Mouse (Mus musculus) brown adipose tissue, adult 24 weeks (tissue): ENCODE data around the gene Ankle2. TPM values are rescaled to one million over a fixed set of nuclear protein-coding genes. Genes with fewer than 3 reads are reported as not detected.

Experiments
- H3K27ac ChIP-seq: fragments of 200-500 bp; replicated peaks from 2 replicates; pipeline ENCODE4 v1.5.1; 2012; ENCODE audit warnings: low read depth, mild to moderate bottlenecking, low read length
- H3K4me1 ChIP-seq: fragments of 200-500 bp; 2 replicates; pipeline ENCODE4 v1.6.1; 2012; ENCODE audit warnings: low read length, mixed read lengths; ENCODE audit not compliant: control insufficient read depth, insufficient read depth, insufficient read length
- H3K4me3 ChIP-seq: fragments of 200-500 bp; 2 replicates; pipeline ENCODE4 v1.5.1; 2012; ENCODE audit warnings: low read depth, mild to moderate bottlenecking, low read length, moderate library complexity; ENCODE audit not compliant: insufficient read depth
- polyA plus RNA-seq: library from polyadenylated mRNA; stranded (reverse); fragments of >200 nt; gene quantifications from 2 replicates; pipeline ENCODE4 v1.2.4, GENCODE M21; 2012; ENCODE audit not compliant: missing spikeins, insufficient read depth, insufficient read length

Gene Ankle2
- polyA plus RNA-seq, 1 experiment: 10.3 TPM

DNA sequence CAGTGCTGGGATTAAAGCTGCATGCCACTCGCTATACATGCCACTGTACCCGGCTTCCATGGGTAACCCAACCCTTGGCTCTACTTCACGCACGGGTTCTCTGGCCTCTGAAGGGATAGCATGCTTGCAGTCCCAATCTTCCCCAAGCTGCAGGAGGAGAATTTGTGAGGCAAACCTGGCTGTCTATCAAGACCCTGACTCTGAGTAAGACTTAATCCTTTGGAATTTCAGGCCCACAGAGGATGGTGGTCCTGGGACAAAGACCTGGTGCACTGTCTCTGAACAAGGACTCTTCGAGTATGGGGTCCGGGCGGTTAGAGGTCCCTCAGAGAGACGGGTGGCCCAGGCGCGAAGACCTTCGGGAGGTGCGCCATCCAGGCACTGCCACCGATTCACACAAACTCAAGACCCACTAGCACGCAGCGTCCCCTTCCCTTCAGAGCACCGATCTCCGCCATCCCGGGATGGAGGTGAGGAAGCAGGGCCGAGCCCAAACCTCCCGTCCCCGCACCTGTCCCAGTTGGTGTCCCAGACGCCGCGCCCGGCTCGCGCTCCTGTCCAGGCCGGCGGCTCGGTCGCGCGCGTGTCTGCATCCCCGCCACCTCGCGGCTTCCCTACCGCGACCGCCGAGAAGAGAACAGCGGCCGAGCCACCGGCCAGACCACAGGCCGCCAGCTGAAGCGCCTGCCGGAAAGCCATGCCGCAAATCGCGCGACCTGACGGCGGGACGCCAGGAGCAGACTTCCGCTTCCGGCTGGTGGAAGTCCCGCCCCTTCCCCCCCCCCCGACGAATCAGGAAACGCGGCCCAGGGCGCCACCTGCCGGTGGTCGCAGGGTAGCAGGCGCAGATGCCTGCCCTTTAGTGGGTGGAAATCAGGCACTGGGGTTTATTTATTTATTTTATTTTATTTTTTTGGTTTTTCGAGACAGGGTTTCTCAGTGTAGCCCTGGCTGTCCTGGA is 38.6 kb downstream of the Ankle2 start, which contains the start of gene Pgam5:
Pgam5 (minus strand) TSS at position 773 of the 961 bp plus-strand sequence.
- Histone ChIP-seq H3K4me3 (peak within 1 kb of the TSS; percentile 95), H3K27ac (0 out of 2 replicates have a peak within 1 kb of the TSS, but pooled peaks have one; percentile 51), H3K4me1 (peaks cover 5% of the 10 kb centered on the region)

DNA sequence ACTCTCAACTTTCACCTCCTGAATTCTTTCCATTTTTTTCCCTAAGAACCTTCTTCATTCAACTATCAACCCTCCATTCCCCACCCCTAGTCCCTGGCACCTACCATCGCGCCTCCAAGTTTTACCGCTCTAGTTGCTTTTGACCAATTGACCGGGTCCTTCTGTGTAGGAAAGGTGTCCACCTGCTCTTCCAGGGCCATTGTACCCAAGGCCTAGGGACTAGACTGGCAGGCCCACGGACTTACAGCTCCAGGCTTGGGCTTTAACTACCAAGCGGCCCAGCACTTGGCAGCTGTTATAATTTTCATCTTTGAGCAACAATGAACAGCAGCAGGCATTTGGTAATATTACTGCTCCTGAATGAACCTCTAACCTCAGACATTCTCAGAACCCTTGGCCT is 39.4 kb downstream of the Ankle2 start:
- Histone ChIP-seq H3K27ac (no peak overlapping the region), H3K4me1 (peaks cover 5% of the 10 kb centered on the region), H3K4me3 (no peak overlapping the region)

DNA sequence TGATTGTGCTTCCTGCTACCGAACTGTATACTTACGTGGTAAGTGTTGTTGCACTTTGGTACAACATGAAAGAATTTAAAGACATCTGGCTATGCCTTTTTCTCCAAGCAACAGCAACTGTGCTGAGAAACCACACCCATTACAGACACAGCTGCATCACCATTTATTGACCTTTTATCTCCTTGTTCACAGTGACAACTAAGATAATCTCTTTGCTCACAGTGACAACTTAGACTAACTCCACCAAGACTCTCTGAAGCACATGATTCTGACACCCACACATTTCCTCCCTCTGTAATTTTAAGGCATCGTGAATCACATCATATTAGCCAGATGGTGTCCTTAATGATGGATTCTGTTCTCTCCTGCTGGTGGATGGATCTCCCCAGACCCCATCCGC is 43.3 kb downstream of the Ankle2 start:
- Histone ChIP-seq H3K27ac (no peak overlapping the region), H3K4me1 (no peaks in the 10 kb centered on the region), H3K4me3 (no peak overlapping the region)

DNA sequence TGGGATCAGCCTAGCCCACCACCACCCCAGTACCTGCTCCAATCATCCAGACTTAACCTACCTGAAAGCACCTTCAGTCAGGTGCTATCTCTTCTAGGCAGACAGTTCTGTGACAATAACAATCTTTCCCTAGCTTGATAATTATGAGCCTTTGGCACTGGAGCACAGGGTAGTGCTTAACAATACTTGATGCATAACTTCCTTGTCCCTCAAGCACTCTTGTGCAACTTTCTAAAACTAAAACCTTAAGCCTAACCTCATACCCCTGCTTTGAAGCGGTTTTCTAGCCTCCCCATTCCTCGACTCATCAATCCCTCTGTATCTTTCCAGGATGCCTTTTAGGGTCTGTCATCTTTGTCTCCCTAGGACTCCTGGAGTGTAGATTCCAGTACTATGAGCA is 44.0 kb downstream of the Ankle2 start:
- Histone ChIP-seq H3K4me3 (no peak overlapping the region), H3K4me1 (no peaks in the 10 kb centered on the region), H3K27ac (no peak overlapping the region)

DNA sequence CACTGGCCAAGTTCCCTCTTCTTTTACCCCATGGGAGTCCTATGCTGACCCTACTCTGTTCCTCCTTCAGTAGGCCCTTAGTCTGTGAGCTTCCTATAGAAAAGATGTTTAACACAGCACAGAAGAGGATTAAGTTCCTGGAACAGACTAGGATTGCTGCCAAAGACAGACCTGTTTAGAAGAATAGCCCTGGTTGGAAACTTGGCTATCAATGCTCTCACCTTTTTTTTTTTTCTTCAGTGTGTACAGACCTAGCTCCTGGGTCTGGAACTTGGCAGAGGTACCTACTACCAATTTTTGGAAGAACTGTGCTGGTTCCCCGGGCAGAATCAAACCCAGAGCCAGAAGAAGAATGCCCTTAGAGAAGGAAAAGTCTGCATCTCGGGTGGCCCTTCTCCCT is 45.6 kb downstream of the Ankle2 start:
- no peak overlapping the region for H3K27ac ChIP-seq
- H3K4me3 ChIP-seq: no peak overlapping the region
- H3K4me1 ChIP-seq: no peaks in the 10 kb centered on the region

DNA sequence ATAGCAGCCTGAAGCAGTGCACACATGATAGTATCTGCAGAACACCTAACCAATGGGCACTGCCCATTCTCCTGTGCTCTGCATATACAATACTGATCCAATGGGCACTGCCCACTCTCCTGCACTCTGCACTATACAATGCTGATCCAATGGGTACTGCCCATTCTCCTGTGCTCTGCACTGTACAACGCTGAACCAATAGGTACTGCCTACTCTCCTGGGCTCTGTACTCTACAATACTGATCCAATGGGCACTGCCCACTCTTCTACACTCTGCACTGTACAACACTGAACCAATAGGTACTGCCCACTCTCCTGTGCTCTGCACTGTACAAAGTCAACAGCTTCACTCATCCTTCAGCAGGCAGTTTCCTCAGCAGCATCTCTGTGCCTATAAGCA is 46.1 kb downstream of the Ankle2 start:
- no peaks in the 10 kb centered on the region for H3K4me1 ChIP-seq
- no peak overlapping the region for H3K27ac ChIP-seq

DNA sequence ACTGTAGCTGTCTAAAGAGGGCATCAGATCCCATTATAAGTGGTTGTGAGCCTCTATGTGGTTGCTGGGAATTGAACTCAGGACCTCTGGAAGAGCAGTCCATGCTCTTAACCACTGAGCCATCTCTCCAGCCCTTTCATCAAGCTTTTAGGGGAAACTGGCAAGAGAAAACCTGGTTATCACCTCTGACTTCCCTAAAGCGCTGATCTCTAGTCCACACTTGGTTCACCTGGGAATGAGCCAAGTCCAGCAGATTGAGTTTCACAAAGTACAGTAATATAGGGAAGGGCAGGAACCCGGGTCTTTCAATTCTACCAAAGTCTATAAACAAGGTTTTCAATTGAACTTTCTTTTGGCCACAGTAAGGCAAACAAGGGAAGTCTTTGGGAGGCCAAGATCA is 51.2 kb downstream of the Ankle2 start:
- no peaks in the 10 kb centered on the region for H3K4me1 ChIP-seq

More for the DNA sequence above, 46.1 kb downstream of the Ankle2 start:
- no peak overlapping the region for H3K4me3 ChIP-seq

DNA sequence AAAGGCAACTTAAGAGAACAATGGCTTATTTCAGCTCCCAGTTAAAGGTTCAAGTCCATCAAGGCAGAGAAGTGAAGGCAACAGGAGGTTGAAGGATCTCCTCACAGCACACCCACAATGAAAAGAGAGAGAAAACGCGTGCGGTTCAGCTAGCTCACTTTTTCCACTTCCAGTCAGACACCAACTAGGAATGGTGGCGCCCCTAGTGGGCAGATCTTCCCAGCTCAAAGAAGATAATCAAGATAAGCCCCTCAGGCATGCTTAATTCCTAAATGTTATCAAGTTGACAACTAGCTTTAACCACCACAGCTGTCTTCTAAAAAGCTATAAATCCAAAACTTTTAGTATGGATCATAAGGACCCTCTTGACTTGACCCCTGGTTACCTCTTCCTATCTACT is 53.7 kb downstream of the Ankle2 start:
- Histone ChIP-seq H3K4me3 (peak overlapping the region; percentile 67; the same call in 1 of the 2 replicates), H3K27ac (no peak overlapping the region)

More for the DNA sequence above, 51.2 kb downstream of the Ankle2 start:
- Histone ChIP-seq H3K4me3 (no peak overlapping the region), H3K27ac (no peak overlapping the region)

DNA sequence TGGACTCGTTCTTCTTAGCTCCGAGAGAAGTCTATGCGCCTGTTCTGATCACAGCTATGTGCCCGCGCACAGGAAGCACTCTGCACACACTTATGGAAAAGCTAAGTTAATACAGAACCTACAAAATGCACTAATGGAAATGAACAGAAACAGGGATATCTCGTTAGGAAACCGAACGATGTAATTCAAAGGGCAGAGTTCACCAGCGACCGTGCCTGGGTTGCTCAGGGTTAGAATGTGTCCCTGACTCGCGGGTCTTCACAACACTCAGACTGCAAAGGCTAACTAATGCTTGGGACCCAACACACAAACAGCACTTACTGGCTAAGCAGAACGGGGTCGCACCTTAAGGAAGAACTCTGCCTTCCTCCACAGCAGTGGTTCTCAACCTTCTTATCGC is 54.4 kb downstream of the Ankle2 start:
- no peaks in the 10 kb centered on the region for H3K4me1 ChIP-seq
- no peak overlapping the region for H3K27ac ChIP-seq
- peak overlapping the region; percentile 67 for H3K4me3 ChIP-seq

More for the DNA sequence above, 53.7 kb downstream of the Ankle2 start:
- no peaks in the 10 kb centered on the region for H3K4me1 ChIP-seq

DNA sequence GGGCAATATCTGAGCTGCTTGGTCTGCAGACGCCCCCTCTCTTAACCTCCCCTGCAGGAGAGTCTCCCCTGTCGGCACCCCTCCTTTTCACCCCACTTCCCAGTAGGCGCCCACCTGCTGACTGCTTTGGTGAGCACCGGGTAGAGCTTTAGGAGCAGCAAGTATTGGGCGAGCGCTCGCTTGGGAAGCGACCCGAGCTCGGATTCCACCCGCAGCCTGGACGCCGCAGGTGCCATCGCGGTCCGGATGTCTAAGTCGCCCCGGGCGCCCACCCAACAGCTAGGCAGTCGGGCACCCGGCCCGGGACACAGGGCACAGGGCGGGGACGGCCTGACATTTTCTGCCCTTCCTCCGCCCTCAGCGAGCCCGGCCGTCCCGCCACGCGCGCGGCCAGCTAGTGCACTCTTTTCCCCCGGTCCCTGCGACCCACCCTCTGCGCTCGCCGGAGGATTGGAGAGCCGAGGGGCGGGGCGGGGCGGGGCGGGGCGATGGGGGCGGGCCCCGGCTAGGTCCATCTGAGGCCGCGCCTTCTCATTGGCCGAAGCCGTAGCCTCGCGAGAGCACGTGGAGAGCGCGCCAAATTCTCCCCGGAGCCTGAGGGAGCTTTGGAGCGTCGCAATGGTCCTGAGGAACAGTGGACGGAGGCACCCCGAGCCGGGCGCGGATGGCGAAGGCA is 55.1 kb downstream of the Ankle2 start, which contains the start of the genes Pxmp2 and Pole:
Pxmp2 (minus strand) TSS at position 417 of the 676 bp plus-strand sequence.
Pole (plus strand) TSS at position 537 of the 676 bp plus-strand sequence.
- no peak within 1 kb of the TSS for H3K27ac ChIP-seq
- H3K4me3 ChIP-seq: peak within 1 kb of the TSS; percentile 67
- H3K4me1 ChIP-seq: no peaks in the 10 kb centered on the region

DNA sequence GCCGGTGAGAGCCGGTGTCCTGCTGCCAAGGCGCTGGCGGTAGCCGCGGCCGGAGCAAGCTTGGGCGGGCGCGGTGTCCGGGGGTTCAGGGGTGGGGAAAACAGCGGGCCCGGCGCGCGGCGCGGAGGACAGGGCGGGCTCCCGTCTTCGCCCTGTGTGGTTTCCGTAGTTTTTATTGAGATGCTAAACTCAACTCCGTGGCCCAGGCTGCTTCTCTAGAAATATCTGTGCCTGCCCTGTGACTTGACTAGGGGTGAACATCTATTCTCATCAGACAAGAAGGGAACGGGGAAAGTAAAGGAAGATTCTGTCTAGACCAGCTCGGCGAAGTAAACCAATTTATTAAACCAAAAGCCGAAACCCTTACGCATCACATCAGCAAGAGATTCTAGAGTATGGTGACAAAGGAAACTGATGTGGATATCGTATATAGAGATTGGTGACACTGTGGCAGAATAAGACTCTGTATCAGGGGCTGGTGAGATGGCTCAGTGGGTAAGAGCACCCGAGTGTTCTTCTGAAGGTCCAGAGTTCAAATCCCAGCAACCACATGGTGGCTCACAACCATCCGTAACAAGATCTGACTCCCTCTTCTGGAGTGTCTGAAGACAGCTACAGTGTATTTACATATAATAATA is 55.8 kb downstream of the Ankle2 start:
- Histone ChIP-seq H3K4me1 (no peaks in the 10 kb centered on the region), H3K27ac (no peak overlapping the region), H3K4me3 (peak overlapping the region; percentile 63)

DNA sequence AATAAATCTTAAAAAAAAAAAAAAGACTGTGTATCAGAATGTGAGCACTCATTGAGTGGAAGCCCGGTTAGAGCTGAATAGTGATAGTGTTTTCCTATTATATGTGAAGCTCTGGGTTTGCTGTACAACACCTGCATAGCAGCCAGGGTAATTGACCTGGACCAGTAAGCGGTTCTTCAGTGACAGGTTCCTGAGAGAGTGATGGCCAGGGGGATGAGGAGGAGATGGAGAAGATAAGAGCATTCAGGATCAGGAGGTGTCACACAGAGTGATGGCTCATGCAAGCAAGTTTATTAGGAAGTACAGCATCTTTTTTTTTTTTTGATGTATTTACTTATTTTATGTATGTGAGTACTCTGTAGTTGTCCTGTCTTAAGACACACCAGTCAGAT is 56.3 kb downstream of the Ankle2 start:
- no peak overlapping the region for H3K4me3 ChIP-seq
- H3K27ac ChIP-seq: no peak overlapping the region
- H3K4me1 ChIP-seq: no peaks in the 10 kb centered on the region

DNA sequence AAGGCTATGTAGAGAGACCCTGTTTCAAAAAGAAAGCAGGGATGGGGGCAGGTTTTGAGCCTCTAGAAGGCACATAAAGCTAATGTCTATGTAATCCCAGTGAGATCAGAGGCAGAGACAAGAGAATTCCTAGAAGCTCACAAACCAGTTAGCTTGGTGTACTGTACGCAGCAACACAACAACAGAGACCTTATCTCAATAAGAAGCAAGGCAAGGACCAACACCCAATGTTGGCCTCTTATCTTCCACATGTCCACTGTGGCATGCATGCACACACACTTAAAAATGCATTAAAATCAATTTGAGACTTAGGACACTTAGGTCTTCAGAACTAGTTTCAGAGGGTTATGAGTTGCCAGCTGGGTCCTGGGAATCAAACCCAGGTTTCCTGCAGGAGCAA is 60.8 kb downstream of the Ankle2 start:
- no peak overlapping the region for H3K4me3 ChIP-seq
- no peak overlapping the region for H3K27ac ChIP-seq
- H3K4me1 ChIP-seq: no peaks in the 10 kb centered on the region

DNA sequence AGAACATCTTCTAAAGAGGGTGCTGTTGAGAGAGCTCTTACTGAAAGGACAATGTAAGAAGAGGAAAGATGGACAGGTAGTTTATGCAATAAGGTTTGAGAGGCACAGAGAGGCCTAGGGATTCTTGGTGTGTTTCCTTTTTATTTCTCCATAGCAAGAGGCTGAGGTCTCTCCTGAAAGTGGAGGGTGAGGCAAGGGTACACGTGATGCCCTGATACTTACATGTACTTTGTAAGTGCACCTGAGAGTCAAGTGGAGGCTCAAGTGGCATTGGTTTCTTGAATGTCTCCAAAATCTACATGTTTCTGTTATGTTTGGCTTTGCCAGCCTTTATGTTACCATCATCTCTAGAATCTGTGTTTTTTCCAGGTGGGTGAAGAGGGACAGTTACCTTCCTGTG is 65.8 kb downstream of the Ankle2 start:
- Histone ChIP-seq H3K27ac (no peak overlapping the region), H3K4me1 (no peaks in the 10 kb centered on the region), H3K4me3 (no peak overlapping the region)

DNA sequence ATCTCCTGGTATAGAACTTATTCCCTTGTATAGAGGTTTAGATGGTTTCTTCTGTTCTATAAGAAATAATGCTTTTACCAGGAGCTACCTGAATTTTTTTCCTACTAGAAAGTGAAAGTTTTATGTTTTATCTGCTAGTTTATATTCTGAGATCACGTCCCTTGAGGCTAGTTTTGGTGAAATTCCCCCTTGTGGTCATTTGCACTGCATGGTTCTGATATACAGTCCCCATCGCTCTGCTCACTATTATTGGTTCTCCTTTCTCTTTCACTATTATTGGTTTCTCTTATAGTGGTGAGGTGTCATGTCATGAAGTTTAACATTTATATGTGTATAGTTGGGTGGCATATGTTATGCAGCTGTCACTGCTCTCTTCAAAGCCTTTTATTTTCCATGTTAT is 69.8 kb downstream of the Ankle2 start:
- Histone ChIP-seq H3K27ac (no peak overlapping the region), H3K4me3 (no peak overlapping the region), H3K4me1 (no peaks in the 10 kb centered on the region)
